Mouse (Mus musculus) activated CD4-positive, CD25-positive, alpha-beta regulatory T cell, adult 4 months (primary cell): Measurements from ENCODE around the gene Arhgap25. TPM values are rescaled to one million over a fixed set of nuclear protein-coding genes. Genes with fewer than 3 reads are reported as not detected.

ENCODE experiments used
- ATAC-seq: one replicate; pipeline ENCODE4 v1.8.0; 2017
- polyA plus RNA-seq, 2 experiments: library from polyadenylated mRNA; unstranded; fragments of 100-300 nt; shearing (Covaris generic); gene quantifications; one replicate each; pipeline ENCODE4 v1.2.1; 2017

Gene Arhgap25
- polyA plus RNA-seq, 2 experiments from 2014 or later = 76.6 to 80.0 TPM

DNA sequence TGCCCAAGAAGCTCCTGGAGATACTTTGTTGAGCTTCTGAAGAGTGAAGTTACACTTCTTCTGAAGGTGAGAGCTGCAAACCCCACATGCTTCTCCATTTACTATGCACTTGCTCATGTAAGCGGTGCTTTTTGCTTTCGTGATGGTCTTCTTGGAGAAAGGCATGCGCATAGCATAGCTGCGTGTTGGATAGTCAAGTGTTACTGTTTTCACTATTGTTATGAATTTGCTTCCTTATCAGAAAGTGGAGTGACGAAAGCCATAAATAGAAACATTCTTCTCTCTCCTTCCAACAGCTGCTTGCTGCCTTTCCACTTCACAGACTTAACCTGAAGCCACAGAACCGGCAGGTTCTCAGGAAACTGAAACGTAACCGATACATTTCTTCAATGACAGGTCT is 96.3 kb downstream of the Arhgap25 start:
- no peak for ATAC-seq

DNA sequence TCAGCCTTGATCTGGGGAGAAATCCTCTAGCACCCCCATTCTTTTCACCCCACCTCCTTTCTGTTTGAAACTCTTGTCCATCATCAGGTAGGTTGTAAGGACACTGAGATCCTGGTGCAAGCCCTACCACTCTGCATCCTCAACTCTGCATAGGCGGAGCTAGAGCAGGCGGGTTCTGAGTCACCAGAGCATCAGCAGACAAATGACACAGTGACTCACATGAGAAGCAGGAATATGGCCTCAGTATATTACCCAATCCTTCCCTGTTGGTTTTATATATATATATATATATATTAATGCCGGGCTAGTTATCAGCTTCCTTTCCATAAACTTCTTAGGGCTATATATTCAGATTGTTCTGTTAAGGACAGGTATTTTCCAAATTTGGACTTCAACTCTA is 97.3 kb downstream of the Arhgap25 start:
- no peak for ATAC-seq

DNA sequence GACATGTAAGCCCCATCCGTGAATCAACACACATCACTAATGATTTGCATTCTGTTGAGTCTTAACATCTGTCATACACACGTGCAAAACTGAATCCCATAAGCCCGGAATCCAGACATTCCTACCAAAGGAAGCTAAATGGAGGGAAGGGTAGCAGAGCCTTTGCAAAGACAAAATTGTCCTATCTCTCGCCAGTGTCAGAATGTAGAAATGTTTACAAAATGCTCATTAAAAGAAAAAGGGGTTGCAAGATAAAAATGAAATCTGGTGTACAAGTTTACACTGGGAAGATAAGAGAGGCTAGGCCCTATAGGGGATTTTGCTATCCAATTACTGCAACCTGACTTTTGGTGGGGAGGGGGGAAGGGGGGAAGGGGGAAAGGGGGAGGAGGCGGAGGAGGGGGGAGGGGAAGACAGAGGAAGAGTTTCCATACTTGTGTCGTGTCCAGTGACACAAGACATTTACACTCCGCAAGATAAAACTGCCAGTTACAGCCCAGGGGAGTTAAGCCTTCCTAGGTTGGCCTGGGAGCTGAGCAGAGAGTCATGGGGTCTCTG is 104.5 kb downstream of the Arhgap25 start, which contains the start of gene Bmp10:
Bmp10 (plus strand) TSS at position 508 of the 558 bp plus-strand sequence.
- no peak for ATAC-seq

DNA sequence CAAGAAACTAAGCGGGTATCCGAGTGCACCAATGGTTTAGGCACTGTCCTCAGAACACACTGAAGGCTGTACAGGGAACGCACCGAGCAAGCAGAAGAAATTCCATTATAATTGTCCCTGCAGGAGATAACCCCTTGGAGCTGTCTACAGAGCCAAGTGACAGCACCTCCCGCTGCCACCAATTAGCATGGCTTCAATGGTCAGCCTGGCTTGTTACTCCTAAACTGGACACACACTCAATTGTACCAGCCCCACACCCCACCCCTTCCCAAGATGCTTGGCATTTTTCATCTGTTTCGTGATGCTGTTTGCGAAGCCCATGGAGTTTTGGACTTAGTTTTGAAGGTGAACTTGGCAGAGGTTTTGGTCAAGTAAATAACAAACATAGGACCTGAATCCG is 105.4 kb downstream of the Arhgap25 start:
- no peak for ATAC-seq

DNA sequence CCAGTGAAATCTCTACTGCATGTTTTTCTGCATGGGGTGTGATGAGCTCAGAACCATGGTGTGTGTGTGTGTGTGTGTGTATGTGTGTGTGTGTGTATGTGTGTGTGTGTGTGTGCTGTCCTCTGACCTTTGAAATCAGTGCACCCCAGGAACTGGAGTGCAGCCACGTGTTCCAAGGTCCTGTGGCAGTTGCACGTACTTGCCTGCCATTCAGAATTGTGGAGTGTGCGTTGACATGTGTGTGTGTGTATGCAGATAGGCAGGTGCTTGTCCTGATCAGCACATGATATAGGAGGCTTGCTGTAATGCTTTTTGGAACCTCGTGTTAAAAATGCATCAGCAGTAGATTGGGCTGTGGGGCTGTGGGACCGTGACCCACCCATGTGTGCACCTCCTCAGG is 106.1 kb downstream of the Arhgap25 start:
- ATAC-seq = no peak

DNA sequence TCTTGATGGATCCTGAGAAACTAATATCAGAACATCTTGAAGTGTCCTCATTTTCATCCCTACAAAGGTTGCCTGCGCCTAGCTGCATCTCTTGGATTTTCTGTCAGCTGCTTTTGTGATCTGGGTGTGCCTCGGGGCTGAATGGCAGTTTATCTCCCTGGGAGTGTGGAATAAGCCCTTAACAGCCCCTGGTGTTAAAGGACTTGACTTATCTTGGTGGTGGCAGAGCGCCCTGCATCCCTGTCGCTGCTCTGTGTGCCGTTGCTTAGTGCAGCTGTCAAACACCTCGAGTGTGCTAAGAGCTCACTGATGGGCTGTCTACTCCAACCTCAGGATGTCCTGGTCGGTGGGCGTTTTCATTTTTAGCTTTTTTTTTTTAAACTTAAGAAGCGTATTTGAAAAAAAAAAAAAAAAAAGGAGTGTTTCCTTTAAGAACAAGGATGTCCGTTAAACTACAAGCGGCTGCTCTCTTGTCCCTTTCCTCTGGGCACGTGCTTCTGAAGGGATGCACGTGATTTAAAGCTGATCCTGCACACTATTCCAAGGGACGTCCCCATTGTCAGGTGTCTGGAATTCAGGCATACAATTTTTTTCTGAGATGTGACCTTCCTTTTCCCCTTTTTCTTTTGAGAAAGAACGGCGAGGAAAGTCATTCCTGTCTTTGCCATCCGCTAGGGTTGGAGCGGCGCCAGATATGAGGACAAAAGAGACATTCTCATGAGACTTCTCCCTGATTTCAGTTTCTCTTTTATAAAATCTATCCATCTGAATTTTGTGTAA is 108.8 kb downstream of the Arhgap25 start:
- no peak for ATAC-seq

DNA sequence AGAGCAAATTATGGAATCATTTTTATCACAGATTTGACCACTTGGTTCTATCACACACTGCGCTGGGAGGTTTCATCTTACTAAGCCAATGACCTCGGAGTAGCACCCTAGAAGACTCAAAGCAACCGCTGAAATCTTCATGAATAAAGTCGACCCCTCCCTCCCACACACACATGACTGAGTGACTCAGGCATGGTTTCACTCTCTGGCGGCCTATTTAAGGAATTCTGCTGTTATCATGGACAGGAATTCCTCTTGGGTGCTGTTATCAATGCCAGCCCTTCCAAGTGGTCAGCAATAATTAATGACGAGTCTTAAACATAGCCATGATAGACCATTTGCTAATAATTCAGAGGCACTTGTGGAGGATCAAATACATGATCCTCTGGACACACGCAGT is 110.8 kb downstream of the Arhgap25 start:
- no peak for ATAC-seq

DNA sequence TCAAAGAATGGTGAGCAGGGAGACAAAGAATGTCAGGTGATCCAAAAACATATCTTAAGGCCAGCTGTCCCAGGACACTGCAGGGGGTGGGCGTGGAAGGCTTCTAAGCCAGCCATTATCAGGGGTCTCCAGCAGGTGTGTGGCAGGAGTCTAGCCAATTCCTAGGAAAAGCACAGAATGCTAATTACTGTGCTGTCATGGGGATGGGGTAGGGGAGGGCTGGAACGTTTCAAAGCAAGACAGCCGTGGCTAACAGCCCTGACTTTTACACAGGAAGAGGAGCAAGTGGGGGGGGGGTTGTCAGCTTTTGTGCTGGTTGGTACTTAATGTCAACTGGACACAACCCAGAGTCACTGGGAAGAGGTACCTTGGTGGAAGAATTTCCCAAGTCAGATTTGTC is 121.0 kb downstream of the Arhgap25 start:
- ATAC-seq = no peak

Other genes starting within 250 kb of the Arhgap25 start
- under 1 TPM in 1 of 2 experiments, not detected in 1; 0.37 TPM for gene Antxr1, start 197.4 kb downstream of the Arhgap25 start, polyA plus RNA-seq
- gene Gkn1, start 182.3 kb downstream of the Arhgap25 start, polyA plus RNA-seq = not detected
- gene Gkn2, start 159.9 kb downstream of the Arhgap25 start, polyA plus RNA-seq = not detected
- gene Gkn3, start 144.3 kb downstream of the Arhgap25 start, polyA plus RNA-seq = not detected
- not detected for gene Bmp10, start 104.3 kb downstream of the Arhgap25 start, polyA plus RNA-seq
- not detected for gene Prokr1, start 57.5 kb upstream of the Arhgap25 start, polyA plus RNA-seq
- 1 to 10 TPM; 4.0 to 4.7 TPM for gene Aplf, start 138.9 kb upstream of the Arhgap25 start, polyA plus RNA-seq
- gene Efcc1, start 197.6 kb upstream of the Arhgap25 start, polyA plus RNA-seq = under 1 TPM in 1 of 2 experiments, not detected in 1; 0.60 TPM
- not detected for gene Gp9, start 244.8 kb upstream of the Arhgap25 start, polyA plus RNA-seq